Mouse (Mus musculus) ES-Bruce4 (cell line): ENCODE measurements around the gene Arhgap31.

Source experiments
- CTCF ChIP-seq: IDR thresholded peaks from one replicate; pipeline ENCODE4 v1.8.1; 2011; ENCODE audit warnings: low read depth, low read length
- EP300 ChIP-seq: IDR thresholded peaks from 2 replicates; pipeline ENCODE4 v1.6.1; 2011; ENCODE audit warnings: low read depth, low read length; ENCODE audit not compliant: insufficient read depth

- TF ChIP-seq CTCF (no peak), EP300 (no peak)
Measured at GRCm38 (mm10) chr16:38678853-38679252, 34.2 kb downstream of the Arhgap31 start.
